Mouse (Mus musculus) thymus, postnatal 10 days (tissue): Measurements from ENCODE around the gene Per3.

Source experiments
- DNase-seq, 2 experiments: peaks; one replicate each; pipeline ENCODE4 v3.0.0; 2021; ENCODE audit warnings: low spot score in 2 of 2

The Per3 gene

DNA sequence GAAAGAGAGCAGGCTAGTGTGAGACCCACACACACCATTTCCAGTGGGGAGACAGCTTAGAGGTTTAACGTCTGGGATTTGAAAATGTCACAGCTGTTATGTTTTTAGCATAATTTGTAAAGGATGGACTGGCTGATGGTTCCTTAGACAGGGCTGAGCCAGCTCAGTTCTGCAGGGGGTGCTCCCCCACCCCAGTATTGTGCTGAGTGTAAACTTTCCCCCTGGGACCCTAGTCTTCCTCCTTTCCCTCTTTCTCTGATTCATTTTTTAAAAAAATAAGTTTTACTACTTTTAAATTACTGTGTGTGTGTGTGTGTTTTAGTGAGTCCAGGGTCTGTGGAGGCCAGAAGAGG is 87.4 kb downstream of the Per3 start:
- no peak for DNase-seq

DNA sequence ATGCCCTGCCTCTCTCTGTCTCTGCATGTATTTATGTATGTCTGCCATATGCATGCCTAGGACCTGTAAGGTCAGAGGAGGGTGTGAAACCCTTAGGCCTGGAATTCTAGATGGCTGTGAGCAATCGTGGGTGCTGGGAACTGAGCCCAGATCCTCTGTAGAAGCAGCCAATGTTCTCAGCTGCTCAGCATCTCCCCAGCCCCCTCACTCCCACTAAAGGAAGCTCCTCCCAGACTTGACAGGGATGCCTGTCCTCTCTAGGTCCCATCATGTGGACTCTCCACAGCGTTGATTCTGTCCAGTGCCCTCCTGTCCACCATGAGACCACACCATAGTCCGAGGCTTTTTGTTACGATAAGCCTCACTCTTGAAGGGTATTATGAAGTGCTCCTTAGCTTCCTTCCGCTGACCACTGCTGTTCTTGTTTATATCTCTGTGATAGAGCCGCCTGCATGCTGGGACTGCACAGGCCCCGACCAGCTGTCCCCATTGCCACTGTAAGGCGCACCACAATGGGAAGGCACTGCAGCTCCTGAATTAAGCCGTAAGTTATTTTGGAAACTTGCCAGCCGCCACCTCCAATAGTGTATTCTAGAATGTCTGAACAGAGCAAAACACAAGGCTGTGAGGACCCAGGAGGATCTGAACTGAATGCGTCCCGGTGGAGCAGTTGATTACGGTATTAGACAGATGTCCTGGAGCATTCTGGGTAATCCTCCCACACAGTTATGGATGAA is 87.9 kb downstream of the Per3 start:
- DNase-seq = no peak
